Mouse (Mus musculus) megakaryocyte progenitor cell, adult 5-6 weeks (primary cell): ENCODE results near the gene Zfp654. TPM values are rescaled to one million over a fixed set of nuclear protein-coding genes. Genes with fewer than 3 reads are reported as not detected.
A peak's percentile ranks its signal among the peaks of the same experiment; 100 is the strongest.
"Not testable (repeated sequence)": the region's sequence is repeated elsewhere in the genome, so short reads cannot be mapped to it uniquely, and the experiment has no call there.

ENCODE experiments used
- ATAC-seq: replicated peaks from 2 replicates; pipeline ENCODE4 v1.8.0; 2016; ENCODE audit warnings: mild to moderate bottlenecking, moderate TSS enrichment, inconsistent platforms; ENCODE audit not compliant: poor library complexity
- total RNA-seq, 2 experiments: library from RNA; stranded (forward) in 1 of 2; stranded (reverse) in 1 of 2; fragments of 157-497, 149-512 nt in 1 of 2; fragments of 200-1000 nt in 1 of 2; gene quantifications; 2 replicates each; pipeline versions ENCODE4 v1.2.3 to v1.2.4; 2015 to 2017

Gene Zfp654
- 28.5 and 29.3 TPM in 2 replicates for total RNA-seq (2015)
- total RNA-seq (2017) = 12.6 and 19.9 TPM in 2 replicates

- ATAC-seq = peak; percentile 86
These were observed at the start of gene Zfp654, which contains the start of gene Cggbp1 for GRCm38 (mm10) chr16:64851563-64852362. TSS of gene Zfp654 (minus strand) at chr16:64851652. TSS of gene Cggbp1 (plus strand) at chr16:64851996.

GRCm38 (mm10) chr16:64899084-64899483 lies 47.6 kb upstream of the Zfp654 start:
- ATAC-seq = peak; percentile 98

GRCm38 (mm10) chr16:64889496-64889895 lies 38.0 kb upstream of the Zfp654 start:
- no peak for ATAC-seq

- ATAC-seq = no peak
These were observed 34.1 kb upstream of the Zfp654 start for GRCm38 (mm10) chr16:64885547-64885946.

- ATAC-seq = no peak
These were observed 33.7 kb upstream of the Zfp654 start for GRCm38 (mm10) chr16:64885142-64885541.

GRCm38 (mm10) chr16:64884420-64884838 lies 33.0 kb upstream of the Zfp654 start:
- ATAC-seq = peak; percentile 77

GRCm38 (mm10) chr16:64883896-64884295 lies 32.4 kb upstream of the Zfp654 start:
- ATAC-seq = peak; percentile 81

GRCm38 (mm10) chr16:64881442-64881841 lies 30.0 kb upstream of the Zfp654 start:
- ATAC-seq = no peak

- no peak for ATAC-seq
These were observed 29.5 kb upstream of the Zfp654 start for GRCm38 (mm10) chr16:64880986-64881385.

- no peak for ATAC-seq
These were observed 28.3 kb upstream of the Zfp654 start for GRCm38 (mm10) chr16:64879735-64880134.

- ATAC-seq = no peak
These were observed 27.2 kb upstream of the Zfp654 start for GRCm38 (mm10) chr16:64878611-64879132.

GRCm38 (mm10) chr16:64877314-64877713 lies 25.9 kb upstream of the Zfp654 start:
- no peak for ATAC-seq

- no peak for ATAC-seq
These were observed 25.3 kb upstream of the Zfp654 start for GRCm38 (mm10) chr16:64876631-64877265.

GRCm38 (mm10) chr16:64875822-64876221 lies 24.4 kb upstream of the Zfp654 start:
- no peak for ATAC-seq

- ATAC-seq = no peak
These were observed 23.9 kb upstream of the Zfp654 start for GRCm38 (mm10) chr16:64875384-64875783.

- peak; percentile 87 for ATAC-seq
These were observed 22.2 kb upstream of the Zfp654 start for GRCm38 (mm10) chr16:64873416-64874305.

GRCm38 (mm10) chr16:64872841-64873240 lies 21.4 kb upstream of the Zfp654 start:
- 0 out of 2 replicates have a peak, but pooled peaks have one; percentile 6 for ATAC-seq

- peak; percentile 27 for ATAC-seq
These were observed 20.8 kb upstream of the Zfp654 start for GRCm38 (mm10) chr16:64872296-64872695.

GRCm38 (mm10) chr16:64869621-64870020 lies 18.2 kb upstream of the Zfp654 start:
- ATAC-seq = no peak

- no peak for ATAC-seq
These were observed 17.2 kb upstream of the Zfp654 start for GRCm38 (mm10) chr16:64868613-64869012.

GRCm38 (mm10) chr16:64865841-64866240 lies 14.4 kb upstream of the Zfp654 start:
- not testable (repeated sequence) for ATAC-seq
